Mouse (Mus musculus) bone marrow, adult 2 months (tissue): ENCODE measurements around the gene Gm5108.

Source experiments
- CTCF ChIP-seq: fragments of 200-500 bp; IDR thresholded peaks from 2 replicates; pipeline ENCODE4 v1.5.1; 2011; ENCODE audit warnings: low read length, control low read depth; ENCODE audit not compliant: control insufficient read depth, insufficient read depth
- POLR2A ChIP-seq: fragments of 200-500 bp; IDR thresholded peaks from 2 replicates; pipeline ENCODE4 v1.6.1; 2011; ENCODE audit warnings: low read depth, mild to moderate bottlenecking, control low read depth, low read length, borderline replicate concordance; ENCODE audit not compliant: control insufficient read depth

DNA sequence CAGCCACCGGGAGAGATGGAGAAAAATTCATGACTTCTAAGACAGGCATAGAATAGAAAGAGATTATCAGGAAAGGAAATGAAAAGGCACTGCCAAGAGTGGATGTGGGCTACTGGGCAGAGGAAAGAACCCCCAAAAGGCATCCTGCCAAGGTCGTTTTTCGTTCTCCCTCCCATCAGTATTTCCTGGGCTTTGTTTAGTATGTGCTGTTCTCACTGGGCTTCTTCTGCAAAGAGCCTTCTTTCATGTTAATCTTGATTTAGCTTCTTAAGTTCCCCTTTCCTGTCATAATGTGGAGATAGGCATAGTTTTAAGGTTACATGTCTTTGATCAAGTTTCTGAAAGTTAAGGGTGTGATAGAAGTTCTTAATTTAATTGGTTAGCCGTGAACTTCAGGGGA, 10.9 kb upstream of the Gm5108 start:
- no peak for TF ChIP-seq CTCF
- TF ChIP-seq POLR2A = no peak
